Mouse (Mus musculus): ENCODE results near the gene Fnbp1. TPM values are rescaled to one million over a fixed set of nuclear protein-coding genes. Genes with fewer than 3 reads are reported as not detected.

Gene Fnbp1
- polyA plus RNA-seq, 1 experiment, result 10.6 TPM

DNA sequence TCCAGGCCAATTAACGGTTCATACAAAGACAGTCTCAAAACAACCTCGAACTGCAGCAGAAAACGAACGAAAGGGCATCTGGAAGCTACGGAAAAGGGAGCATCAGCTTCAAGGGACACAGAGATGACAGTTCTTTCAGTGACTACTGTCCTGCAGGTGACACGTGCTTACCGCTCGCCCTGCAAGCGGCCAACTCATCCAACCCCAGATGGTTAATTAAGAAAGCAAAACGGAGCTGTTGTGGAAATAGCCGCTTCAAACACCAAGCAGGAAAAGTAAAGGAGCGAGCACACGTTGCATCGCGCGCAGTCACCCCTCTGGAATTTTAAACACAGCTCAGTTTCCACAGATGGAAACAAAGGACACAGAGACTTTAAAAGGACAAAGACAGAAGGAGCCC lies 52.2 kb downstream of the Fnbp1 start:
- peaks cover 1% of the 10 kb centered on the region for H3K36me3 ChIP-seq (ENCODE audit: control insufficient read depth, insufficient read depth)
- TF ChIP-seq TCF3 (IDR thresholded peaks at IDR 0.05; ENCODE audit: insufficient read length, low read depth) (no peak), POLR2A (IDR thresholded peaks at IDR 0.05; ENCODE audit: insufficient read length, low read depth) (no peak), E2F4 (IDR thresholded peaks at IDR 0.05; ENCODE audit: insufficient read depth) (no peak), MAX (IDR thresholded peaks at IDR 0.05; ENCODE audit: low read depth) (no peak), CEBPB (IDR thresholded peaks at IDR 0.05; ENCODE audit: insufficient read depth, poor library complexity, severe bottlenecking) (no peak), USF1 (IDR thresholded peaks at IDR 0.05; ENCODE audit: low read depth) (no peak), SRF (IDR thresholded peaks at IDR 0.05; ENCODE audit: control insufficient read depth, insufficient read length, low read depth) (no peak), MYOD1 (IDR thresholded peaks at IDR 0.05; ENCODE audit: control insufficient read depth in 1 of 3, insufficient read length in 2 of 3, low read depth in 2 of 3) (no peak), MYOG (IDR thresholded peaks at IDR 0.05; ENCODE audit: control insufficient read depth in 1 of 3, insufficient read depth in 1 of 3, insufficient read length in 2 of 3, low read depth in 2 of 3) (no peak)
- H3K4me3 ChIP-seq, result no peak overlapping the region
- H3ac ChIP-seq (ENCODE audit: control insufficient read depth, insufficient read length), result no peak overlapping the region
- H3K79me2 ChIP-seq (ENCODE audit: control insufficient read depth, insufficient read depth), result no peaks in the 10 kb centered on the region
- H3K27me3 ChIP-seq (ENCODE audit: control insufficient read depth, insufficient read depth, insufficient read length), result no peaks in the 10 kb centered on the region
- H3K4me2 ChIP-seq (ENCODE audit: low read depth), result no peak overlapping the region

DNA sequence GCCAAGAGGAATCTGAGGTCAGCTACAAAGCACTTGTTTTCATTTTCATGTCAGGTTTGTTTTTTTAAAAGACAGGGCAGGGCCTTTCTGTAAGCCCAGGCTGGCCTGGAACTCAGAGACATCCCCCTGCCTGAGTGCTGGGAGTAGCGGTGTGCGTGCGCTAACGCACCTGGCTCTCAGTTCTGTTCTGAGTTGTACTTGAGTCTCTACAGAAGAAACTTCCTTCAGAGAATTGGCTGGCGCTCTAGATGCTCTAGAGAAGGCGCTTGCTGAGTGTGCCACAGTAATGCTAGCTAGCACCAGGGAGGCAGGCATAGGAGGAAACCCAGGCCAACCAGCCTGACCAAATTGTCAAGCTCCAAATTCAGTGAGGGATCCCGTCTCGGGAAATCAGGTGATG lies 52.9 kb downstream of the Fnbp1 start:
- Histone ChIP-seq H3K36me3 (ENCODE audit: control insufficient read depth, insufficient read depth) (peaks cover 6% of the 10 kb centered on the region), H3K4me2 (ENCODE audit: low read depth) (no peak overlapping the region), H3K27me3 (ENCODE audit: control insufficient read depth, insufficient read depth, insufficient read length) (no peaks in the 10 kb centered on the region), H3K79me2 (ENCODE audit: control insufficient read depth, insufficient read depth) (no peaks in the 10 kb centered on the region), H3K4me3 (no peak overlapping the region), H3ac (ENCODE audit: control insufficient read depth, insufficient read length) (no peak overlapping the region)
- TF ChIP-seq MYOG (IDR thresholded peaks at IDR 0.05; ENCODE audit: control insufficient read depth in 1 of 3, insufficient read depth in 1 of 3, insufficient read length in 2 of 3, low read depth in 2 of 3), result no peak
- TF ChIP-seq USF1 (IDR thresholded peaks at IDR 0.05; ENCODE audit: low read depth), result no peak
- TF ChIP-seq TCF3 (IDR thresholded peaks at IDR 0.05; ENCODE audit: insufficient read length, low read depth), result no peak
- no peak for TF ChIP-seq TCF12 (IDR thresholded peaks at IDR 0.05; ENCODE audit: insufficient read depth, poor library complexity, severe bottlenecking)
- TF ChIP-seq POLR2A (IDR thresholded peaks at IDR 0.05; ENCODE audit: insufficient read length, low read depth), result no peak
- no peak for TF ChIP-seq REST (IDR thresholded peaks at IDR 0.05; ENCODE audit: insufficient read depth, insufficient read length)
- TF ChIP-seq SRF (IDR thresholded peaks at IDR 0.05; ENCODE audit: control insufficient read depth, insufficient read length, low read depth), result no peak
- no peak for TF ChIP-seq MYOD1 (IDR thresholded peaks at IDR 0.05; ENCODE audit: control insufficient read depth in 1 of 3, insufficient read length in 2 of 3, low read depth in 2 of 3)
- TF ChIP-seq E2F4 (IDR thresholded peaks at IDR 0.05; ENCODE audit: insufficient read depth), result no peak
- TF ChIP-seq CEBPB (IDR thresholded peaks at IDR 0.05; ENCODE audit: insufficient read depth, poor library complexity, severe bottlenecking), result no peak
- no peak for TF ChIP-seq POLR2AphosphoS2 (IDR thresholded peaks at IDR 0.05; ENCODE audit: insufficient read length, low read depth)
- no peak for TF ChIP-seq MAX (IDR thresholded peaks at IDR 0.05; ENCODE audit: low read depth)

DNA sequence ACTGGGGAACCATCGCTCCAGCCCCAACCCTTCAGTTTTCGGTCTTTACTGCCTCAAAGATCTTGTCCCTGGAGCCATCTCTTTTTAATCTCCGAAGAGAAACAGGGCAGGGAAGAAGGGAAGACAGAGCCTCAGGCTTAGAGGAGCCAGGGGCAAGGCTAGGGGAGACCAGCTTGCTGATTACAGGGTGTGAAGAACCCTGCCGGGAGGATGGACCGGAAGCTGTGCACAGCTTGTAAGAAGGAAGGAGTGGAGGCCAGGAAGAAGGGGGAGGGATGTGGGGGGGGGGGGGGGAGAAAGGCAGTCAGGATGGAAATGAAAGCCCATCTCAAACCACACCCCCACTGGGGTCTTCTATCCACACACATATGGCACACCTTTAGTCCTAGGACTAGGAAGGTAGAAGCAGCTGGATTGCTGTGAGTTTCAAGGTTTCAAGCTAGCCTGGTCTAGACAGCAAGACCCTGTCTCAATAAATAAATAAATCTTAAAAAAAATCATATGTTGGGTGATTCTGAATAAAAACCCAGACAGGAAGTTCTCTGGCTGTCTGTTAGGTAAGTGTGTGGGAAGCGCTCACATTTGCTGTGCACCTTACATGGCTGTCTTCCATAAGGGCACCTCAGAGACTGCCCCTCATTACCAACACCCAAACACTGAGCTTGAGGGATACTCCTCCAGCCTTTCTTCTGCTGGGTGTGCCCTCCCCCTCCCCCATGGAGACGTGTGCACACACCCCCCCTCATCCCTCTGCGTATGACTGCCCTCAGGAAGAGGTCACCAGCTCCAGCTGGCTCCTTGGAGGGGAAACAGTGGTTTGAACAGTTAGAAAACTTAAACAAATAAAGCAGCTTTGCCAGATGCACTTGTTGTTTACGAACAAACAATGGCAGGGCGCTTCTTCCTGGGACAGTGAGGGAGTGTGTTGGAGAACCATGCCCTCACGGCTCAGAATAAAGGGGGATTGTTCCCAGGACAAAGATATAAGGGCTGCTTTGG lies 53.8 kb downstream of the Fnbp1 start:
- no peak for TF ChIP-seq TCF12 (IDR thresholded peaks at IDR 0.05; ENCODE audit: insufficient read depth, poor library complexity, severe bottlenecking)
- no peak for TF ChIP-seq REST (IDR thresholded peaks at IDR 0.05; ENCODE audit: insufficient read depth, insufficient read length)
- TF ChIP-seq SRF (IDR thresholded peaks at IDR 0.05; ENCODE audit: control insufficient read depth, insufficient read length, low read depth), result no peak
- no peak for TF ChIP-seq MYOD1 (IDR thresholded peaks at IDR 0.05; ENCODE audit: control insufficient read depth in 1 of 3, insufficient read length in 2 of 3, low read depth in 2 of 3)
- no peak for TF ChIP-seq E2F4 (IDR thresholded peaks at IDR 0.05; ENCODE audit: insufficient read depth)
- no peak for TF ChIP-seq TCF3 (IDR thresholded peaks at IDR 0.05; ENCODE audit: insufficient read length, low read depth)
- no peak for TF ChIP-seq MAX (IDR thresholded peaks at IDR 0.05; ENCODE audit: low read depth)
- Histone ChIP-seq H3K79me2 (ENCODE audit: control insufficient read depth, insufficient read depth) (no peaks in the 10 kb centered on the region), H3K36me3 (ENCODE audit: control insufficient read depth, insufficient read depth) (peaks cover 6% of the 10 kb centered on the region), H3K4me3 (no peak overlapping the region), H3ac (ENCODE audit: control insufficient read depth, insufficient read length) (no peak overlapping the region), H3K4me2 (ENCODE audit: low read depth) (no peak overlapping the region), H3K27me3 (ENCODE audit: control insufficient read depth, insufficient read depth, insufficient read length) (no peaks in the 10 kb centered on the region)

DNA sequence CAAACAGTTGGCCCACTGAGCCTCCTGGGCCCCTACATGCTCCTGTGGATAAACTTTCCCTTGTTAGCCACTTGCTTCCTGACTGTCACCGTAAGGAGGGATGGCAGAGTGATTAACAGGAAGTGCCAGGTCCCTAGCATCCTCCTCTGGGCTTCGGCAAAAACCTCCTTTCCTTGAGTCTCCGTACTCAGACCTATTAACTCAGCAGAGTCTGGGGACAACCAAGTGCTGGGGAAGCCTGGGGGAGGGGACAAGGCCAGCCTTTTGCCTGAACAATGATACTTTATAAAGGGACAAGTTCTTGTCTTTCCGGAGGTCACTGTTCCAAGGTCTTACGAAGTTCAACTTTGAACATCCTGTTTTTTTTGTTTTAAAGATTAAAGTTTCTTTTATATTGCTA lies 54.7 kb downstream of the Fnbp1 start:
- Histone ChIP-seq H3K27me3 (ENCODE audit: control insufficient read depth, insufficient read depth, insufficient read length) (no peaks in the 10 kb centered on the region), H3K36me3 (ENCODE audit: control insufficient read depth, insufficient read depth) (peaks cover 6% of the 10 kb centered on the region), H3K4me3 (no peak overlapping the region), H3K4me2 (ENCODE audit: low read depth) (no peak overlapping the region), H3ac (ENCODE audit: control insufficient read depth, insufficient read length) (no peak overlapping the region), H3K79me2 (ENCODE audit: control insufficient read depth, insufficient read depth) (no peaks in the 10 kb centered on the region)
- TF ChIP-seq E2F4 (IDR thresholded peaks at IDR 0.05; ENCODE audit: insufficient read depth) (no peak), POLR2AphosphoS2 (IDR thresholded peaks at IDR 0.05; ENCODE audit: insufficient read length, low read depth) (no peak), REST (IDR thresholded peaks at IDR 0.05; ENCODE audit: insufficient read depth, insufficient read length) (no peak), POLR2A (IDR thresholded peaks at IDR 0.05; ENCODE audit: insufficient read length, low read depth) (no peak), TCF12 (IDR thresholded peaks at IDR 0.05; ENCODE audit: insufficient read depth, poor library complexity, severe bottlenecking) (no peak), MYOD1 (IDR thresholded peaks at IDR 0.05; ENCODE audit: control insufficient read depth in 1 of 3, insufficient read length in 2 of 3, low read depth in 2 of 3) (no peak), CEBPB (IDR thresholded peaks at IDR 0.05; ENCODE audit: insufficient read depth, poor library complexity, severe bottlenecking) (no peak), TCF3 (IDR thresholded peaks at IDR 0.05; ENCODE audit: insufficient read length, low read depth) (no peak), MAX (IDR thresholded peaks at IDR 0.05; ENCODE audit: low read depth) (no peak), SRF (IDR thresholded peaks at IDR 0.05; ENCODE audit: control insufficient read depth, insufficient read length, low read depth) (no peak), USF1 (IDR thresholded peaks at IDR 0.05; ENCODE audit: low read depth) (no peak), MYOG (IDR thresholded peaks at IDR 0.05; ENCODE audit: control insufficient read depth in 1 of 3, insufficient read depth in 1 of 3, insufficient read length in 2 of 3, low read depth in 2 of 3) (no peak)
